Mouse (Mus musculus): ENCODE data around the gene Anapc4. TPM values are rescaled to one million over a fixed set of nuclear protein-coding genes. Genes with fewer than 3 reads are reported as not detected.

Gene Anapc4
- polyA plus RNA-seq, 1 experiment: 26.3 TPM

DNA sequence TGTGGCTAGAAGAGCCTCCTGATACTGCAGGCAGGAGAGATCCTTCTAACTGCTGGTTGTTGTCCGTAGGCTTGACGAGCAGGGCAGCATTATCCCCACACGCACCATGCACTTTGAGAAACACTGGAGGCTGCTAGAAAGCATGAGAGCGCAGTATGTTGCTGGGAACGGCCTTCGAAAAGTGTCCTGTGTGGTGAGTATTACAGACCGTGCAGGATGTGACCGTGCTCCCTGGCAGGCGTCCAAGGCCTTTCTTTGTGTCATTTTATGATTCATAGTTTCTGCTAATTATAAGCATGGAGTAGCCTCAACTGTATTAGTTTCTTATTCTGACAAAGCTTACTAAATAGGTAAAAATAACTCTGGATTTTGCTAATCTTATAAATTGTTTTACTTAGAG, 32.0 kb downstream of the Anapc4 start:
- TF ChIP-seq POLR2A (IDR thresholded peaks at IDR 0.05; ENCODE audit: control insufficient read depth, extremely low read depth, insufficient read depth, low read length, poor library complexity): no peak
- TF ChIP-seq CTCF (IDR thresholded peaks at IDR 0.05; ENCODE audit: borderline replicate concordance, control insufficient read depth, extremely low read depth, insufficient read depth, low read length, poor library complexity): no peak
- DNase-seq: no peak
- H3K36me3 ChIP-seq (ENCODE audit: control insufficient read depth, insufficient read depth, low read length): peaks cover 62% of the 10 kb centered on the region
- H3K4me1 ChIP-seq (replicated peaks; ENCODE audit: control insufficient read depth, insufficient read depth, low read length): no peaks in the 10 kb centered on the region; the same call in 1 of the 2 replicates
- no peak overlapping the region for H3K27ac ChIP-seq (ENCODE audit: control insufficient read depth, insufficient read depth, low read length)
- no peaks in the 10 kb centered on the region for H3K27me3 ChIP-seq (ENCODE audit: control insufficient read depth, insufficient read depth, low read length)
- no peak overlapping the region for H3K4me3 ChIP-seq (ENCODE audit: control insufficient read depth, insufficient read depth, low read length)
- WGBS: 62% methylated on average over 9 of the region's 9 CpGs

DNA sequence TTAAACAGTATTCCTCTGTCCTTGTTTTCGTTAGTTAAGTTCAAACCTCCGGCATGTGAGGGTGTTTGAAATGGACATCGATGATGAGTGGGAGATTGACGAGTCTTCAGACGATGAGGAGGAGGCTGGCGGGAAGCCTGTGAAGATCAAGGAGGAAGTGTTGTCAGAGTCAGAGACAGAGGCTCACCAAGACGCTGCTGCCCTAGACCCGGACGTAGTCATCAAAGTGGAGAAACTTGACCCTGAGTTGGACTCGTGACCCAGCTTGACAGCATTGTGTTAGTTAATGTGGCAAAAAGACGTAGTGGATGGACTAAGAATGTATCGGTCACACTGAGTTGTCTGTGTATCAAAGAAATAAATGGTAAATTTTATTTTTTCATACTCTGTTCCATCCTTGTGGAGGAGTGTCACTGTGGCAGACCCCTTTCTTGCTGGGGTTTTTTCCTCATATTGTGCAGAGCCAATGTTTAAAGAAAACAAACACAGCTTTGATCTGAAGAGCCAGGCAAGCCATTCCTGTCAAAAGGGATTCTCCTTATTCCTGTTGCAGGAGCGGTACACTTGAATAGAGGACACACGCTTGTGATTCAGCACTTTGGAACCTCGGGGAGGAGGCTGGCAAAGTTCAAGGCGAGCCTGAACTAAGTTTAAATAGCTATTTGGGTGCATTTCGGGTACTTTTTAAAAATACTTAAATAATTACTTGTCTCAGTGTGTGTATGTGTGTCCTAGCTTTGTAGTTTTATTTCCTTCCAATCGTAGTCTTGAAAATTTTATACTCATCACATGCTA, 32.7 kb downstream of the Anapc4 start:
- WGBS: 92% methylated on average over 18 of the region's 18 CpGs
- TF ChIP-seq CTCF (IDR thresholded peaks at IDR 0.05; ENCODE audit: borderline replicate concordance, control insufficient read depth, extremely low read depth, insufficient read depth, low read length, poor library complexity) (no peak), POLR2A (IDR thresholded peaks at IDR 0.05; ENCODE audit: control insufficient read depth, extremely low read depth, insufficient read depth, low read length, poor library complexity) (no peak)
- H3K4me1 ChIP-seq (replicated peaks; ENCODE audit: control insufficient read depth, insufficient read depth, low read length): peaks cover 5% of the 10 kb centered on the region
- no peak overlapping the region for H3K27ac ChIP-seq (ENCODE audit: control insufficient read depth, insufficient read depth, low read length)
- peaks cover 55% of the 10 kb centered on the region for H3K36me3 ChIP-seq (ENCODE audit: control insufficient read depth, insufficient read depth, low read length)
- H3K27me3 ChIP-seq (ENCODE audit: control insufficient read depth, insufficient read depth, low read length): no peaks in the 10 kb centered on the region
- no peak overlapping the region for H3K4me3 ChIP-seq (ENCODE audit: control insufficient read depth, insufficient read depth, low read length)
- no peak for DNase-seq

DNA sequence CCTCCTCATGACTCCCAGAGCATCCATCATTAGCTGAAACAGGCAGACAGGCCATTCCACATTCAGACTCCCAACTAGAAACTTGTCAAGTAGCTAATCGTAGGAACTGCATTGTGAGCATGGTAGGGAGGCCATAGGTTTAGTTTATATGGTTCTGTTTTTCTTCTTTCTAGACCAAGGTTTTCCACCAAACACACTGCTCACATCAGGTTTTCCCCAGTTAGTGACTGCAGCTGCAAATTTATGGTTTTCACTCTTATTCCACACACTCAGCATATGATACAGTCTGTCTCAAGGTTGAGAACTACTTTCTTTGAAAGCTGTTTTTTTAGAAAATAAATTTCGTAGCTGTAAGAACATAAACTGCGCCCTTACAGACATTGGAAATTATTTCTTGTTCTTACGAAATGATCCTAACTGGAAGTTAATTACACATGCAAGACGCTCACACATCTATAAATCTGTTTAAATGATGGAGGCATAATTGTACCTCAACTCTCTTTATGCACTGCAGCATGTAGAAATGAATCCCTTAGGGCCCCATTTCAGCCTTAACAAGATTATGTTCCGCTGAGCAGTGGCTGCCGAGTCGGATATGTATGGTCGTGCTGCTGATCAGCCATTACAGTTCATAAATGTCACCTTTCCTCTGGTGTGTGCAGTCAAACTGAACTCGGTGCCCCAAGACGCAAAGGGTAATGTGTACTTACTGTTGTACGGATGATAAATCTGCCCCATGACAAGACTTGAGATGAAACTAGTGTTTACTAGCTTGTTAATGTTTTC, 35.3 kb downstream of the Anapc4 start:
- peaks cover 36% of the 10 kb centered on the region for H3K36me3 ChIP-seq (ENCODE audit: control insufficient read depth, insufficient read depth, low read length)
- no peak overlapping the region for H3K27ac ChIP-seq (ENCODE audit: control insufficient read depth, insufficient read depth, low read length)
- TF ChIP-seq CTCF (IDR thresholded peaks at IDR 0.05; ENCODE audit: borderline replicate concordance, control insufficient read depth, extremely low read depth, insufficient read depth, low read length, poor library complexity) (no peak), POLR2A (IDR thresholded peaks at IDR 0.05; ENCODE audit: control insufficient read depth, extremely low read depth, insufficient read depth, low read length, poor library complexity) (no peak)
- H3K4me1 ChIP-seq (replicated peaks; ENCODE audit: control insufficient read depth, insufficient read depth, low read length): peaks cover 21% of the 10 kb centered on the region
- 98% methylated on average over 12 of the region's 12 CpGs for WGBS
- no peaks in the 10 kb centered on the region for H3K27me3 ChIP-seq (ENCODE audit: control insufficient read depth, insufficient read depth, low read length)
- no peak for DNase-seq
- H3K4me3 ChIP-seq (ENCODE audit: control insufficient read depth, insufficient read depth, low read length): no peak overlapping the region

DNA sequence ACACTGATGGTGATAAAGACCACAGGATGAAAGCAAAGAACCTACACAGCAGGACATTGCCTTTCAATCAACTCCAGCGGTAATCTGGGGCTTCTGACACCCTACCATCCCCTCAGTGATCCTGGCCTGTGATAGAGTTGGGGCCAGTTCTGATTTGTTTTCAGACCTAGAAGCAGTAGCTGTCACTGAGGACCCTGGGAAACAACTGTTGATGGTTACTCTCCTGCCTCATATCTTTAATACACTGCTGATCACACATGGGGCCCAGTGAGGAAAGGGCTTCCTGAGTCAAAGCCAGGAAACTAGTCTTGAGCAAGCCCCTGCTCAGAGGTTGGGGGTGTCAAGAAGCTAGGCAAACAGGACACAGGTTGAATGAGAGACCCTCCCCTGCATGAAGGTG, 37.6 kb downstream of the Anapc4 start:
- H3K4me1 ChIP-seq (replicated peaks; ENCODE audit: control insufficient read depth, insufficient read depth, low read length): peaks cover 21% of the 10 kb centered on the region
- no peaks in the 10 kb centered on the region for H3K27me3 ChIP-seq (ENCODE audit: control insufficient read depth, insufficient read depth, low read length)
- peak overlapping the region; percentile 85 for H3K27ac ChIP-seq (ENCODE audit: control insufficient read depth, insufficient read depth, low read length)
- H3K36me3 ChIP-seq (ENCODE audit: control insufficient read depth, insufficient read depth, low read length): peaks cover 14% of the 10 kb centered on the region
- H3K4me3 ChIP-seq (ENCODE audit: control insufficient read depth, insufficient read depth, low read length): no peak overlapping the region
- TF ChIP-seq CTCF (IDR thresholded peaks at IDR 0.05; ENCODE audit: borderline replicate concordance, control insufficient read depth, extremely low read depth, insufficient read depth, low read length, poor library complexity): no peak
- DNase-seq: no peak
- WGBS: 93% methylated on average over 1 of the region's 1 CpGs

DNA sequence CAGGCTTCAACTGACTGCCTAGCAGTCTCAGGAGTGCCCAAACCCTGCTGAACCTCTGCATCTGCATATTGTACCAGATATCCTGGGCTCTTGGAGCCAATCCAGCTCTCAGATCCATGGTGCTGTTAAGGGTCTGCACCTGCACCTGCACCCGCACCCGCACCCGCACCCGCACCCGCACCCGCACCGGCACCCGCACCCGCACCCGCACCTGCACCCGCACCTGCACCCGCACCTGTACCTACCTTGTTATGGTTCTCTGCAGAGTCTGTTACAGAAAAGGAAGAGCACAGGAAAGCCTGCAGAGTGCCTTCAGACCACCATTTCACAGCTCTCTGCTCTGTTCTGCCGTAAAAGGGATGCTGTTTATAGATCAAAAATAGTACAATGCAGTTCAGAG, 38.2 kb downstream of the Anapc4 start:
- peak; percentile 43 for DNase-seq
- peaks cover 9% of the 10 kb centered on the region; the same call in 1 of the 2 replicates for H3K36me3 ChIP-seq (ENCODE audit: control insufficient read depth, insufficient read depth, low read length)
- H3K27ac ChIP-seq (ENCODE audit: control insufficient read depth, insufficient read depth, low read length): peak overlapping the region; percentile 85
- TF ChIP-seq POLR2A (IDR thresholded peaks at IDR 0.05; ENCODE audit: control insufficient read depth, extremely low read depth, insufficient read depth, low read length, poor library complexity): no peak
- no peak for TF ChIP-seq CTCF (IDR thresholded peaks at IDR 0.05; ENCODE audit: borderline replicate concordance, control insufficient read depth, extremely low read depth, insufficient read depth, low read length, poor library complexity)
- WGBS: 23% methylated on average over 13 of the region's 13 CpGs
- peaks cover 21% of the 10 kb centered on the region for H3K4me1 ChIP-seq (replicated peaks; ENCODE audit: control insufficient read depth, insufficient read depth, low read length)
- no peaks in the 10 kb centered on the region for H3K27me3 ChIP-seq (ENCODE audit: control insufficient read depth, insufficient read depth, low read length)
- no peak overlapping the region for H3K4me3 ChIP-seq (ENCODE audit: control insufficient read depth, insufficient read depth, low read length)

DNA sequence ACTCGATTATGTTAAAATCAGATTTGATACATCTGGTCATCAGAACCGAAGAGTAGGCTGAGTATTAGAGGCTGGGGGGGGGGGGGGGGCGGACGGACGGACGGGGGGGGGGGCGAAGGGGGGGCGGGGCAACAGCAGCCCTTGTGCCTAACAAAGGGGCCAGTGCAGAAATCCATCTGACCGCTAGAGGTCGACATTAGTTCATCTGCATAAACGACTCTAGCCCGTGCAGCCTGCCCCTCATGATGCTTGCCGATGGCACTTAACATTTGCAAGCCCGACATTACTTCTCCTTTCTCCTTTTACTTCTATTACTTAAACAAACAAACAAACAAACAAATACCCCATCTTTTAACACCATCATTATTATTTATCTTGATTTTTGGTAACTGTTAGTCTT, 45.0 kb downstream of the Anapc4 start:
- Histone ChIP-seq H3K4me1 (replicated peaks; ENCODE audit: control insufficient read depth, insufficient read depth, low read length) (no peaks in the 10 kb centered on the region), H3K36me3 (ENCODE audit: control insufficient read depth, insufficient read depth, low read length) (no peaks in the 10 kb centered on the region), H3K4me3 (ENCODE audit: control insufficient read depth, insufficient read depth, low read length) (no peak overlapping the region), H3K27me3 (ENCODE audit: control insufficient read depth, insufficient read depth, low read length) (no peaks in the 10 kb centered on the region), H3K27ac (ENCODE audit: control insufficient read depth, insufficient read depth, low read length) (no peak overlapping the region)
- no peak for TF ChIP-seq POLR2A (IDR thresholded peaks at IDR 0.05; ENCODE audit: control insufficient read depth, extremely low read depth, insufficient read depth, low read length, poor library complexity)
- peak; percentile 62; the same call in 1 of the 2 replicates for TF ChIP-seq CTCF (IDR thresholded peaks at IDR 0.05; ENCODE audit: borderline replicate concordance, control insufficient read depth, extremely low read depth, insufficient read depth, low read length, poor library complexity)
- peak; percentile 69 for DNase-seq
- 4% methylated on average over 8 of the region's 14 CpGs for WGBS

Data from thymus, adult 2 months (tissue).